Mouse (Mus musculus): ENCODE measurements around the gene Dph1.

The Dph1 gene

GRCm38 (mm10) chr11:75135358-75135757 is 55.7 kb downstream of the Dph1 start:
- no peak for DNase-seq (ENCODE audit: low read depth, low spot score)

GRCm38 (mm10) chr11:75134485-75135068 is 56.5 kb downstream of the Dph1 start:
- no peak for DNase-seq (ENCODE audit: low read depth, low spot score)

DNA sequence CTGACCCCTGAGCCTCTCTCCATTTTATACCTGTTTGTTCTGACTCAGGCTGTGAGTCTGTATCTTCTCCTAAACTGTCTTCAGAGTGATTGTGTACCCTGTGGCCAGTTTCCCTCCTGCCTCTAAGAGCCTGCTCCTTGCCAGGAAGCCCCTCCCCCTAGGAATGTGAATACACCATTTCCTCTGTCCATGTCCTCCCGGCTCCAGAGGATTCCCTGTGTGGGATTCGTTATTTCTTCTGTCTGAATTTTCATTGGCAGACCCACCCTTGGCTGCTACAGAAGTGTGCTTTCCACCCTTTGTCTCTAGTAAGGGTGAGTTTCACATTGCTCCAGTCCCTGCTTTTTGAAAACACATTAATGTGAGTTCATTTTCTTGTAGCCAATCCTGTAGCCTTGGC is 57.1 kb downstream of the Dph1 start:
- peak; percentile 73 for DNase-seq (ENCODE audit: low read depth, low spot score)

DNA sequence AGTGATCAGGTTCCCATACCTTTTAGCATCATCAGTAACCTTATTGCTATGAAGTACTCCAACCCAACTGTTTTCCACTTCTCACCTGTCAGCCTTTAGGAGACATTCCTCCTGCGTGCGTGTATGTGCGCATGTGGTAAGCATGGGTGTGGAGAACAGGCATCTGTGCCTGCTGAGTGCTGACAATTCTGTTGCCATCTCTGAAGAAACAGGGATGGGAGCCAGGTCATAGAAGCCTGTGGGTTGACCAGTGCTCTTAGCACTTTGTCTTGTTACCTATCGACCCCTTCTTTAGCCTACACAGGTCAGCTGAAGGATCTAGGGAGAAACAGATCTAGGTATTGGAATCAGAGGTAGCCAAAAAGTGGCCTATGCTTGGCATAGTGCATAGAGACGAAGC is 57.6 kb downstream of the Dph1 start:
- DNase-seq (ENCODE audit: low read depth, low spot score), result no peak

DNA sequence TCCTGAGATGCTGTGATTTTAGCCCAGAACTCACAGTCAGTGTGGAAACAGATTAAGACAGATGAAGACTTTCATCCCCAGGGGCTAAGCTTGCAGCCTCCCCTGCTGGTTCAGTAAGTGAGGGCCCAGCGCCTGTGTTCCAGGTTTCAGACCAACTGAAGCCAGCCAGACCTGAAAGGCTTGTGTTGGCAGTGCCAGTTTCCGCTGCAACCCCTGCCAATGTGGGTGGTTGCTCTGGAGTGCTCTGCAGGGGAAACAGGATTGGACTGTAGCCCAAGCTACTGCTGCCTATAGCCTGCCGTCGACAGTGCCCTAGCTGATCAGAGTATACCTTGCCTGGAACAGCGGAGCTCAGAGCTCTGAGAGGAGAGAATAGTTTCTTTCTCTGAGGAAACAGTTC is 58.8 kb downstream of the Dph1 start:
- DNase-seq (ENCODE audit: low read depth, low spot score), result no peak

- no peak for DNase-seq (ENCODE audit: low read depth, low spot score)
Measured at GRCm38 (mm10) chr11:75131300-75131699, 59.7 kb downstream of the Dph1 start.

GRCm38 (mm10) chr11:75129481-75129880 is 61.6 kb downstream of the Dph1 start:
- DNase-seq (ENCODE audit: low read depth, low spot score), result no peak

All from ZHBTc4 (cell line).